Mouse (Mus musculus) layer of hippocampus, adult 18-20 months (tissue): ENCODE results near the gene Lrrtm3. TPM values are rescaled to one million over a fixed set of nuclear protein-coding genes. Genes with fewer than 3 reads are reported as not detected.

Source experiments
- DNase-seq, 2 experiments: peaks; one replicate each; pipeline ENCODE4 v3.0.0; 2022; ENCODE audit warnings: low spot score in 2 of 2
- total RNA-seq, 2 experiments: library from RNA; stranded (reverse); gene quantifications; 2 replicates each; pipeline ENCODE4 v1.2.3; 2021

Lrrtm3 gene
- total RNA-seq, 2 experiments from 2014 or later = 20.6 to 25.4 TPM

GRCm38 (mm10) chr10:64049151-64049550 lies 40.9 kb downstream of the Lrrtm3 start:
- DNase-seq = peak in 1 of 2 experiments; percentile 24

GRCm38 (mm10) chr10:64041892-64042291 lies 48.2 kb downstream of the Lrrtm3 start:
- DNase-seq = peak in 1 of 2 experiments; percentile 15

- no peak for DNase-seq
Observed at GRCm38 (mm10) chr10:64041218-64041617, 48.9 kb downstream of the Lrrtm3 start.

- DNase-seq = peak in 1 of 2 experiments; percentile 35
Observed at GRCm38 (mm10) chr10:64039760-64040535, 50.1 kb downstream of the Lrrtm3 start.

- no peak for DNase-seq
Observed at GRCm38 (mm10) chr10:64030901-64031300, 59.2 kb downstream of the Lrrtm3 start.

- DNase-seq = peak in 1 of 2 experiments; percentile 23
Observed at GRCm38 (mm10) chr10:64023340-64023739, 66.7 kb downstream of the Lrrtm3 start.

GRCm38 (mm10) chr10:64020347-64020746 lies 69.7 kb downstream of the Lrrtm3 start:
- DNase-seq = no peak

- no peak for DNase-seq
Observed at GRCm38 (mm10) chr10:64001996-64002395, 88.1 kb downstream of the Lrrtm3 start.

GRCm38 (mm10) chr10:64001531-64001930 lies 88.5 kb downstream of the Lrrtm3 start:
- DNase-seq = no peak

GRCm38 (mm10) chr10:63994251-63994650 lies 95.8 kb downstream of the Lrrtm3 start:
- no peak for DNase-seq

- DNase-seq = peak in 1 of 2 experiments; percentile 48
Observed at GRCm38 (mm10) chr10:63985576-63985975, 104.5 kb downstream of the Lrrtm3 start.

- DNase-seq = no peak
Observed at GRCm38 (mm10) chr10:63979410-63979809, 110.7 kb downstream of the Lrrtm3 start.

- DNase-seq = no peak
Observed at GRCm38 (mm10) chr10:63978969-63979368, 111.1 kb downstream of the Lrrtm3 start.

- DNase-seq = no peak
Observed at GRCm38 (mm10) chr10:63978535-63978934, 111.5 kb downstream of the Lrrtm3 start.

- DNase-seq = no peak
Observed at GRCm38 (mm10) chr10:63978101-63978500, 112.0 kb downstream of the Lrrtm3 start.

GRCm38 (mm10) chr10:63972300-63972699 lies 117.8 kb downstream of the Lrrtm3 start:
- DNase-seq = no peak

- DNase-seq = peak in 1 of 2 experiments; percentile 31
Observed at GRCm38 (mm10) chr10:63954308-63954930, 135.7 kb downstream of the Lrrtm3 start.

- DNase-seq = no peak
Observed at GRCm38 (mm10) chr10:63951481-63951880, 138.6 kb downstream of the Lrrtm3 start.

GRCm38 (mm10) chr10:63950867-63951266 lies 139.2 kb downstream of the Lrrtm3 start:
- DNase-seq = no peak

- peak in 1 of 2 experiments; percentile 38 for DNase-seq
Observed at GRCm38 (mm10) chr10:63947266-63947665, 142.8 kb downstream of the Lrrtm3 start.

- no peak for DNase-seq
Observed at GRCm38 (mm10) chr10:63945534-63945933, 144.5 kb downstream of the Lrrtm3 start.

GRCm38 (mm10) chr10:63933946-63934345 lies 156.1 kb downstream of the Lrrtm3 start:
- DNase-seq = no peak
